Mouse (Mus musculus) liver, embryonic 14.5 days (tissue): ENCODE data around the gene Cfl1.

Experiments
- CTCF ChIP-seq: IDR thresholded peaks from 2 replicates; pipeline ENCODE4 v1.5.1; 2016; ENCODE audit warnings: antibody characterized with exemption, low read depth, control low read depth
- EP300 ChIP-seq: IDR thresholded peaks from 2 replicates; pipeline ENCODE4 v1.6.1; 2016; ENCODE audit warnings: antibody characterized with exemption, low read depth

- TF ChIP-seq EP300 (no peak), CTCF (no peak)
These were observed 4.9 kb upstream of the Cfl1 start for GRCm38 (mm10) chr19:5485371-5485770.
